Mouse (Mus musculus) gastrocnemius, postnatal 4 days (tissue): ENCODE measurements around the gene Fam168b. TPM values are rescaled to one million over a fixed set of nuclear protein-coding genes. Genes with fewer than 3 reads are reported as not detected.

Experiments used
- total RNA-seq, 2 experiments: library from RNA; stranded (reverse); gene quantifications; 2 replicates each; pipeline ENCODE4 v1.2.3; 2021

Gene Fam168b
- total RNA-seq, 2 experiments from 2014 or later: 76.4 to 78.6 TPM

Other genes with a start within 250 kb of the Fam168b start
- 10 to 100 TPM; 12.7 to 15.3 TPM for gene Plekhb2, start 6.9 kb upstream of the Fam168b start, total RNA-seq